Mouse (Mus musculus) lung, postnatal 0 days (tissue): Measurements from ENCODE around the gene D1Pas1.

Experiments
- CTCF ChIP-seq: IDR thresholded peaks from 2 replicates; pipeline ENCODE4 v1.5.1; 2016; ENCODE audit warnings: antibody characterized with exemption, mild to moderate bottlenecking
- EP300 ChIP-seq: IDR thresholded peaks from 2 replicates; pipeline ENCODE4 v1.6.1; 2016; ENCODE audit warnings: antibody characterized with exemption, mild to moderate bottlenecking, control low read depth

GRCm38 (mm10) chr1:187006227-187006925 is 39.2 kb downstream of the D1Pas1 start:
- TF ChIP-seq CTCF (peak; percentile 49), EP300 (no peak)
